ENCODE assay signal across 30 mouse cellular contexts in the genomic region with DNA sequence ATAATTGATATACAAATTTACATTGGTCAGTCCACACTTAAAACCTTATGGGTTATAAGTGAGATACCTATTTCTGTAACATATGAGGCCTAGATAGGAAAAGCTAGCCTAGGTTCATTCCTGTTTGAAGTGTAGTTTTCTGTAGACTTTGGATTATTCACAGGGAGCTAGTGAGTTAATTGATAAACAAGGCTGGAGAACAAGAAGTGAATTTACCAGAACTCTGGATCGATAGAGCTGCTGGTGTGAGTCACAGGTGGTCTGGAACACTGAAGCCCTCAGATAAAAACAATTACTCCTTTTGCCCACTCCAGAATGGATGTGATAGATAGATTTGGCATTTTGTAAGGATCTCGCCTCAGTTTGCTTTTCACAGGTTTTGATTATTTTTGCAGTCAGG.
"Had no signal": no experiment of that assay in that cellular context is flagged by ENCODE, and none has a peak within 500 bp of the region (broad histone marks: within the 10 kb centered on the region; RNA-seq: fewer than 3 reads in every experiment).

No protein-coding gene starts in this region.

- H3K9me3 ChIP-seq: limb, embryonic 10.5 days; limb, embryonic 12.5 days; limb, embryonic 13.5 days; limb, embryonic 15.5 days; liver, embryonic 12.5 days; liver, embryonic 13.5 days; liver, embryonic 15.5 days; lung, embryonic 15.5 days; megakaryocyte, embryonic 14.5 days; midbrain, embryonic 10.5 days; midbrain, embryonic 12.5 days; midbrain, embryonic 13.5 days; midbrain, embryonic 15.5 days; neural tube, embryonic 12.5 days had no signal

- H3K27ac ChIP-seq: left cerebral cortex, adult 2 months; limb, embryonic 10.5 days; limb, embryonic 12.5 days; limb, embryonic 13.5 days; limb, embryonic 15.5 days; liver, embryonic 12.5 days; liver, embryonic 13.5 days; liver, embryonic 14.5 days; liver, embryonic 15.5 days; lung, embryonic 15.5 days; macrophage; midbrain, embryonic 10.5 days; midbrain, embryonic 12.5 days; midbrain, embryonic 13.5 days; midbrain, embryonic 15.5 days; neural tube, embryonic 12.5 days had no signal

- H3K36me3 ChIP-seq: liver, embryonic 12.5 days; liver, embryonic 13.5 days; liver, embryonic 15.5 days had no signal

- H3K4me3 ChIP-seq: left cerebral cortex, adult 2 months; limb, embryonic 10.5 days; limb, embryonic 12.5 days; limb, embryonic 13.5 days; limb, embryonic 15.5 days; liver, embryonic 12.5 days; liver, embryonic 13.5 days; liver, embryonic 15.5 days; lung, embryonic 15.5 days; megakaryocyte, embryonic 14.5 days; midbrain, embryonic 10.5 days; midbrain, embryonic 12.5 days; midbrain, embryonic 13.5 days; midbrain, embryonic 15.5 days; myocyte; neural tube, embryonic 12.5 days had no signal

- H3K4me2 ChIP-seq: limb, embryonic 12.5 days; limb, embryonic 13.5 days; limb, embryonic 15.5 days; liver, embryonic 12.5 days; liver, embryonic 13.5 days; liver, embryonic 15.5 days; lung, embryonic 14.5 days; lung, embryonic 15.5 days; midbrain, embryonic 11.5 days; midbrain, embryonic 12.5 days; midbrain, embryonic 13.5 days; midbrain, embryonic 15.5 days; neural tube, embryonic 12.5 days had no signal

- H3K4me1 ChIP-seq: limb, embryonic 10.5 days; limb, embryonic 12.5 days; limb, embryonic 13.5 days; limb, embryonic 15.5 days; liver, embryonic 12.5 days; liver, embryonic 13.5 days; liver, embryonic 15.5 days; lung, embryonic 15.5 days; megakaryocyte, embryonic 14.5 days; midbrain, embryonic 10.5 days; midbrain, embryonic 12.5 days; midbrain, embryonic 13.5 days; midbrain, embryonic 15.5 days; neural tube, embryonic 12.5 days had no signal

- DNase-seq: left cerebral cortex, postnatal 4 days; liver, embryonic 13.5 days; lung, adult 18-20 months; lung, adult 2 months; lung, embryonic 14.5 days; lung, postnatal 10 days; lung, postnatal 14 days; lung, postnatal 36 days; lung, postnatal 4 days; midbrain, embryonic 14.5 days had no signal

- H3K9ac ChIP-seq: limb, embryonic 12.5 days; limb, embryonic 13.5 days; limb, embryonic 15.5 days; liver, embryonic 12.5 days; liver, embryonic 13.5 days; liver, embryonic 14.5 days; liver, embryonic 15.5 days; lung, embryonic 14.5 days; lung, embryonic 15.5 days; midbrain, embryonic 12.5 days; midbrain, embryonic 13.5 days; midbrain, embryonic 15.5 days; neural tube, embryonic 12.5 days had no signal

- H3K27me3 ChIP-seq: limb, embryonic 12.5 days; limb, embryonic 13.5 days; limb, embryonic 15.5 days; liver, embryonic 12.5 days; liver, embryonic 13.5 days; liver, embryonic 15.5 days; lung, embryonic 15.5 days; megakaryocyte, embryonic 14.5 days; midbrain, embryonic 12.5 days; midbrain, embryonic 13.5 days; midbrain, embryonic 15.5 days; neural tube, embryonic 12.5 days had no signal

- ATAC-seq: liver, embryonic 12.5 days; lung, postnatal 0 days; midbrain, embryonic 13.5 days; midbrain, embryonic 15.5 days; midbrain, embryonic 16.5 days had no signal
